Mouse (Mus musculus) spleen, adult 2 months (tissue): ENCODE results near the gene Hydin.

ENCODE experiments used
- CTCF ChIP-seq: fragments of 200-500 bp; IDR thresholded peaks from 2 replicates; pipeline ENCODE4 v1.5.1; 2011; ENCODE audit warnings: mild to moderate bottlenecking, inconsistent platforms; ENCODE audit not compliant: insufficient read depth, insufficient read length, insufficient replicate concordance; ENCODE audit errors: extremely low read depth
- POLR2A ChIP-seq: fragments of 200-500 bp; IDR thresholded peaks from 2 replicates; pipeline ENCODE4 v1.6.1; 2011; ENCODE audit warnings: low read depth, low read length, inconsistent platforms

DNA sequence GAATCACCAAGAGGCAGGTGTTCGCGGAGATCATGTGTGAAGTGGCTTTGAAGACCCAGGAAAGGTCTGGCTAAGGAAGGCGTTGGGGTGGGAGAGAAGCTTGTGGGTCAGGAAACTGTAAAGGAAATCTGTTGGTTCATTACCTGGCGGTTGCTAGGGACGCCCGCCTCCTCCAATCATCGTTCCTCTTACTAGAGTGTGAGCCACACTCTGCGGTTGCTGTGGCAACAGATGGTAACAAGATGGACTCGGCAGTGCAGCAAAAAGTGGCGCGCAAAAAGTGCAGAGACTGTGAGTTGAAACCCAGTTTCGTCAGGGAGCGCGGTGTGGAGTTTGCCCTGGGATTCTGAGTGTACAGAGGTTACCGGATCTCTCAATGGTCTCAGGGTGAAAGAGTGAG, at the start of gene Hydin:
- TF ChIP-seq CTCF (no peak), POLR2A (no peak)
